Mouse (Mus musculus): ENCODE measurements around the gene Alg14. TPM values are rescaled to one million over a fixed set of nuclear protein-coding genes. Genes with fewer than 3 reads are reported as not detected.

Alg14 gene
- total and polyA plus RNA-seq, 3 experiments = 3.2 to 20.1 TPM; not detected in 1

DNA sequence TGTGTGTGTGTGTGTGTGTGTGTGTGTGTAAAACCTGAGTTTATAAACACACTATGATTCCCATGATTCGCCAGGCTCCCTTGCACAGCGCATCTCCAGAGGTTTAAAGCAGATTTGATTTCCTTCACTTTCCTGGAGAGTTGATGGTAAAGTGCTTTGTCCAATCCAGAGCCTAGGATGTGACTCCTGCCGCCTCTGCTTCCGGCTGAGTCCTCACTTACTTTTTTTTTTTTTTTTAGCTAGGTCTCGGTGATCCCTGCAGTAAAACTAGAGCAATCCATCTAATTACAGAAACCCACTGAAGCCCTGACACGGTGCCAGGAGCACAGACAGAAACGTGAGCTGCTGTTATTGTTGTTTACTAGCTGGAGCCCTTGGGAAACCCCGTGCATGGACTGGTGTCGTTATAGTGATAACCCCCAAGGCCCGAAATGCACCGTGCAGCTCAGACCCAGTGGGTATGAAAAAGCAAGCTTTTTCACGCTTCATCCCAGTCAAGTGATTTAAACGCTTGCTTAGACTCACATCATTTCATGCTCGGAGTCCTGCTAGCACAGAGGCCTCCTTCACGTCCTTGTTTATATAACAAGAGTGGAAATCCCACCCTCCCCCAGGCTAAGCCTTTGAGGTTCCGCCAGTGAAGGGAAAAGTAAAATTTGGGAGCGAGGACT, 98.4 kb downstream of the Alg14 start:
- no peak overlapping the region for H3K4me3 ChIP-seq (ENCODE audit: control insufficient read depth in 1 of 2, insufficient read depth in 1 of 2, low read depth in 2 of 2, low read length in 2 of 2)
- no peaks in the 10 kb centered on the region for H3K79me2 ChIP-seq (ENCODE audit: control insufficient read depth, insufficient read depth, low read length, poor library complexity)
- H3K36me3 ChIP-seq (ENCODE audit: control insufficient read depth in 1 of 2, insufficient read depth in 2 of 2, low read length in 2 of 2) = no peaks in the 10 kb centered on the region
- H3K9ac ChIP-seq (ENCODE audit: control insufficient read depth, low read depth, low read length, poor library complexity, severe bottlenecking) = no peak overlapping the region
- no peaks in the 10 kb centered on the region for H3K4me1 ChIP-seq (ENCODE audit: control insufficient read depth in 1 of 2, insufficient read depth in 2 of 2, low read length in 2 of 2)
- no peak for TF ChIP-seq POLR2AphosphoS2 (IDR thresholded peaks at IDR 0.05; ENCODE audit: low read length)
- TF ChIP-seq HCFC1 (IDR thresholded peaks at IDR 0.05; ENCODE audit: low read depth, low read length) = no peak
- no peak for TF ChIP-seq TCF12 (IDR thresholded peaks at IDR 0.05; ENCODE audit: low read depth, low read length)
- no peak for TF ChIP-seq EP300 (IDR thresholded peaks at IDR 0.05; ENCODE audit: low read depth in 1 of 2, low read length in 2 of 2)
- no peak for TF ChIP-seq CHD1 (IDR thresholded peaks at IDR 0.05; ENCODE audit: low read depth, low read length)
- TF ChIP-seq POLR2A (IDR thresholded peaks at IDR 0.05; ENCODE audit: control insufficient read depth in 1 of 2, insufficient read depth in 1 of 2, low read depth in 1 of 2, low read length in 2 of 2, poor library complexity in 1 of 2) = no peak
- TF ChIP-seq ZNF384 (IDR thresholded peaks at IDR 0.05; ENCODE audit: low read depth, low read length) = no peak
- DNase-seq (ENCODE audit: low read depth, low spot score) = no peak
- no peaks in the 10 kb centered on the region for H3K27me3 ChIP-seq (ENCODE audit: control insufficient read depth in 1 of 2, insufficient read depth in 2 of 2, low read length in 2 of 2)
- H3K27ac ChIP-seq (ENCODE audit: control insufficient read depth, low read depth, low read length) = no peak overlapping the region
- H3K9me3 ChIP-seq (replicated peaks; ENCODE audit: insufficient read depth, low read length) = no peaks in the 10 kb centered on the region

DNA sequence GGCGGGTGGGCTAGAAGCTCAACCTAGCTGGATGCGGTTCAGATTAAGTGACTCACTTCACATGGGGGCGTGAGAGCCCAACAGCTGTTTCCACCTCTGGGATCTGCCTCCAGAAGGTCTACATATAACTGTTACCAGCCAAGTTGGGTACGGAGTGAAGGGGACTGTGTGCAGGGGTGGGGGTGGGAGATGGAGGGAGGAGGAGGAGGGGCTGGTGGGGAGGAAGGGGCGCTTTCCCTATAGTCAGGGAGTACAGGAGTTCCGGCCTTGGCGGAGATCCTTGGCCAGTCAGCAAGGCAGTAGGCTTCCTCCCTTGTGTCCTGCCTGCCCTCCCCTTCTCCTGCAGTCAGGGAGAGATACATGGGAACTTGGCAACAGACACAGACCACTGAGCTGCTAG, 99.2 kb downstream of the Alg14 start:
- no peaks in the 10 kb centered on the region for H3K36me3 ChIP-seq (ENCODE audit: control insufficient read depth in 1 of 2, insufficient read depth in 2 of 2, low read length in 2 of 2)
- no peak overlapping the region for H3K4me3 ChIP-seq (ENCODE audit: control insufficient read depth in 1 of 2, insufficient read depth in 1 of 2, low read depth in 2 of 2, low read length in 2 of 2)
- no peaks in the 10 kb centered on the region for H3K27me3 ChIP-seq (ENCODE audit: control insufficient read depth in 1 of 2, insufficient read depth in 2 of 2, low read length in 2 of 2)
- H3K9ac ChIP-seq (ENCODE audit: control insufficient read depth, low read depth, low read length, poor library complexity, severe bottlenecking) = no peak overlapping the region
- TF ChIP-seq MAFK (IDR thresholded peaks at IDR 0.05; ENCODE audit: borderline replicate concordance, low read depth, low read length) = no peak
- TF ChIP-seq POLR2AphosphoS2 (IDR thresholded peaks at IDR 0.05; ENCODE audit: low read length) = no peak
- no peak for TF ChIP-seq NELFE (IDR thresholded peaks at IDR 0.05; ENCODE audit: low read depth, low read length)
- no peak for TF ChIP-seq GATA1 (IDR thresholded peaks at IDR 0.05; ENCODE audit: low read depth, low read length)
- no peak for TF ChIP-seq MXI1 (IDR thresholded peaks at IDR 0.05; ENCODE audit: low read depth, low read length)
- TF ChIP-seq TCF12 (IDR thresholded peaks at IDR 0.05; ENCODE audit: low read depth, low read length) = no peak
- no peak for TF ChIP-seq EP300 (IDR thresholded peaks at IDR 0.05; ENCODE audit: low read depth in 1 of 2, low read length in 2 of 2)
- no peak for TF ChIP-seq ELF1 (IDR thresholded peaks at IDR 0.05; ENCODE audit: low read depth, low read length)
- no peak for TF ChIP-seq TAL1 (IDR thresholded peaks at IDR 0.05; ENCODE audit: low read length)
- TF ChIP-seq ZNF384 (IDR thresholded peaks at IDR 0.05; ENCODE audit: low read depth, low read length) = no peak
- TF ChIP-seq USF2 (IDR thresholded peaks at IDR 0.05; ENCODE audit: borderline replicate concordance in 1 of 2, insufficient read depth in 1 of 2, low read depth in 1 of 2, low read length in 2 of 2) = no peak
- no peak for TF ChIP-seq NRF1 (IDR thresholded peaks at IDR 0.05; ENCODE audit: insufficient read depth, low read depth, low read length, poor library complexity, severe bottlenecking)
- no peak for TF ChIP-seq TBP (IDR thresholded peaks at IDR 0.05; ENCODE audit: low read depth, low read length)
- no peak for TF ChIP-seq RAD21 (IDR thresholded peaks at IDR 0.05; ENCODE audit: low read depth, low read length)
- TF ChIP-seq JUND (IDR thresholded peaks at IDR 0.05; ENCODE audit: low read depth, low read length) = no peak
- TF ChIP-seq ZMIZ1 (IDR thresholded peaks at IDR 0.05; ENCODE audit: low read depth, low read length) = no peak
- TF ChIP-seq SMC3 (IDR thresholded peaks at IDR 0.05; ENCODE audit: low read depth, low read length) = no peak
- H3K27ac ChIP-seq (ENCODE audit: control insufficient read depth, low read depth, low read length) = no peak overlapping the region
- H3K9me3 ChIP-seq (replicated peaks; ENCODE audit: insufficient read depth, low read length) = no peaks in the 10 kb centered on the region
- H3K4me1 ChIP-seq (ENCODE audit: control insufficient read depth in 1 of 2, insufficient read depth in 2 of 2, low read length in 2 of 2) = no peaks in the 10 kb centered on the region
- DNase-seq (ENCODE audit: low read depth, low spot score) = no peak
- no peaks in the 10 kb centered on the region for H3K79me2 ChIP-seq (ENCODE audit: control insufficient read depth, insufficient read depth, low read length, poor library complexity)
